Mouse (Mus musculus) testis, adult 2 months (tissue): ENCODE measurements around the gene Rbfox1. TPM values are rescaled to one million over a fixed set of nuclear protein-coding genes. Genes with fewer than 3 reads are reported as not detected.

Experiments
- H3K27ac ChIP-seq: fragments of 200-500 bp; 2 replicates; pipeline ENCODE4 v1.5.1; 2012; ENCODE audit warnings: low read depth, low read length; ENCODE audit not compliant: control insufficient read depth, insufficient read depth
- H3K27me3 ChIP-seq: fragments of 200-500 bp; 2 replicates; pipeline ENCODE4 v1.6.1; 2012; ENCODE audit warnings: mild to moderate bottlenecking, low read length, moderate library complexity; ENCODE audit not compliant: control insufficient read depth, insufficient read depth
- H3K36me3 ChIP-seq: fragments of 200-500 bp; 2 replicates; pipeline ENCODE4 v1.6.1; 2012; ENCODE audit warnings: mild to moderate bottlenecking, low read length; ENCODE audit not compliant: control insufficient read depth, insufficient read depth
- H3K4me1 ChIP-seq: fragments of 200-500 bp; 2 replicates; pipeline ENCODE4 v1.6.1; 2012; ENCODE audit warnings: low read length; ENCODE audit not compliant: control insufficient read depth, insufficient read depth
- H3K4me3 ChIP-seq: fragments of 200-500 bp; 2 replicates; pipeline ENCODE4 v1.5.1; 2012; ENCODE audit warnings: low read depth, mild to moderate bottlenecking, low read length, moderate library complexity, mixed read lengths; ENCODE audit not compliant: control insufficient read depth
- CTCF ChIP-seq: fragments of 200-500 bp; IDR thresholded peaks from 2 replicates; pipeline ENCODE4 v1.5.1; 2012; ENCODE audit warnings: low read depth, mild to moderate bottlenecking, inconsistent platforms, low read length, moderate library complexity; ENCODE audit not compliant: control insufficient read depth, insufficient read depth, insufficient replicate concordance
- POLR2A ChIP-seq: fragments of 200-500 bp; IDR thresholded peaks from 2 replicates; pipeline ENCODE4 v1.6.1; 2012; ENCODE audit warnings: low read depth, mild to moderate bottlenecking, inconsistent platforms, low read length, moderate library complexity; ENCODE audit not compliant: control insufficient read depth
- polyA plus RNA-seq: library from polyadenylated mRNA; depleted of rRNA; stranded (reverse); fragments of >200 nt; gene quantifications from 2 replicates; pipeline ENCODE4 v1.2.3, GENCODE M21; 2012

The Rbfox1 gene
- polyA plus RNA-seq, 1 experiment, result 0.23 TPM

DNA sequence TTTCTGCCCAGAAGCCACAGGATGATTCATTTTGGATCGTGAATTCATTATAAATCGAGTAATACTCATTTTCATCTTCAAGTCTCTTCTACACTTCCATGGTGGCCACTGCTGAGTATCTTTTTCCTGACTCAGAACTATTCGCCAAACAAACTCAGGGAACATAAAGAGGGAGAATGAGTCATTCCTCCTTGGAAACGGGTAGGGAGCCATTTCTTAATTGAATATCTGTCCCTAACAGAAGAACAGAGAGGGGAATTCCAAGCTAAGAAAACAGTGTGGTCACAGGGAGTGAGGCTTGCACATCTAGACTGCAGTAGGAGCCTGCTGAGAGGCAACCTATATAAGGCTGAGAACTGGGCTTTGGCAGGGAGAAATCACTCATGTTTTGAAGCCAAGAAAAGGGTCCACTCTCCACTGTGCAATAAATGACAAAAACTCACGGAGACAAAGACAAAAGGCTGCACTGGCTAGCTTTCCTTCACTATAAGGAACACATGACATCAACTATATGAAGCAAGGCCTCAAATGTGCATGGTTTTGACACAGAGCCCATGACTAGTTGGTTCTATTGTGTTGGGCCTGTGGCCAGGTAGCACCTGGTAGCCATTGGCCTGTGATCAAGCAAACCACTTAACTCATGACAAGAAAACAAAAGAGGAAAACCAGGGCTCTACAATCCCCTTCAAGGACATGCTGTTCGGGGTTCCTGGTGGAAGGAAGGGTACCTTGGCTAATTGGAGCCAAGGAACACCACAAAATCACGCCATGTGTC, 386.6 kb downstream of the Rbfox1 start:
- H3K4me1 ChIP-seq, result no peaks in the 10 kb centered on the region
- TF ChIP-seq CTCF (no peak), POLR2A (no peak)
- no peak overlapping the region for H3K27ac ChIP-seq
- no peaks in the 10 kb centered on the region for H3K36me3 ChIP-seq
- no peak overlapping the region for H3K4me3 ChIP-seq
- H3K27me3 ChIP-seq, result no peaks in the 10 kb centered on the region

DNA sequence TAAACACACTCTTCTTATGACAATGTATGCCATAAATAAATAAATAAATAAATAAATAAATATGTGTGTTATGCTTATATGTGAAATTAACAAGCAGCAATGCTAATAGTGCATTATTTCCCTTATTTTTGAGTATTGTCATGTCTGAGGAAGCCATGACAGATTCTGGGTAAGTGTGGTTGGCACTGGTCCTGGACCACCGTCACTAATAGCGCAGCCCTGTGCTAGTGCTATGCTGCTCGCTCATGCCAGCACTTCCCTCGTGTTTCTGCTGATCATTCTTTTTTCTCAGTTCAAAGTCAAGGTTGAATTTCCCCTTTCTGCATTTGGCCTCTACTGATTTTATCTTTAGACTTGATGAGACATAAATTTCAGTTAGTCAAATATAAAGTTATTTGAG, 398.3 kb downstream of the Rbfox1 start:
- H3K27ac ChIP-seq, result no peak overlapping the region

DNA sequence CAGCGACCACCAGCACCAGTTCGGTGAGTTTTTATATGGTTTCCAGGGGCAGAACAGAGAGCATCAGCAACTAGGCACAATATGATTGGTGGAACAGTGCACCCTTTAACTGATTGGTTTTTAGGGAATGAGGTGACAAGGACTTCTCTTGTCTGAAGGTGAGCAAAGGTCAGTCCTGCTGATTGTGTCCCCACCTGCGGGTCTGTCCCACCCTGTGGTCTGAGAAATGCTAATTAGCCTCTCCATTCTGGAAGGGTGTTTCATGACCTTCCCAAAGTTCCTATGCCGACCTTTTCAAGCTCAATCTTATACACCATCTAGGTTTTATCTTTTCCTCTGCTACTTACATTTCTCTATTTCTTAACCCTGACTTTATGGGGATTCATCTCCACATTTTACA, 399.2 kb downstream of the Rbfox1 start:
- H3K27ac ChIP-seq, result no peak overlapping the region
- H3K4me3 ChIP-seq, result no peak overlapping the region
- TF ChIP-seq POLR2A (no peak), CTCF (no peak)
- no peaks in the 10 kb centered on the region for H3K27me3 ChIP-seq
- no peaks in the 10 kb centered on the region for H3K36me3 ChIP-seq
- H3K4me1 ChIP-seq, result no peaks in the 10 kb centered on the region

More for the DNA sequence above, 398.3 kb downstream of the Rbfox1 start:
- no peak overlapping the region for H3K4me3 ChIP-seq
- no peaks in the 10 kb centered on the region for H3K27me3 ChIP-seq
- H3K4me1 ChIP-seq, result no peaks in the 10 kb centered on the region
- TF ChIP-seq POLR2A (no peak), CTCF (no peak)
- H3K36me3 ChIP-seq, result no peaks in the 10 kb centered on the region

DNA sequence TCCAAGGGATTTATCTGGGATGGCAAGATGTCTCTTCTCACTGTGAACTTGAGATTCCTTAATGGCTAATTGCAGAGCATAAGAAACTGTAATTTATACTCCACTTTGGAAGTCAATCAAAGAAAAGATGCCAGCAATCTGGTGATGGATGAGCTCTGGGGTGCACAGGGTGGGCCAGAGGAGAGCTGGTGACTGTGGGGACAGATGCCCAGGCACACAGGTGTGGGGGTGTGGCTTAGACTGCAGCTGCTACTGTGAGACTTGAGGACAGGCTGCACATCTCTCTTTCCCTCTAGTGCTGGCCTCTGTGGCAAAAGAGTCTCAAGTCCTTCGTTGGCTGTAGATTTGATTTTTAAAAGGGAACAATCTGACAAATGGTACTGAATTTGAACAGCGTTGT, 402.5 kb downstream of the Rbfox1 start:
- H3K27ac ChIP-seq, result no peak overlapping the region
- H3K4me1 ChIP-seq, result no peaks in the 10 kb centered on the region
- no peaks in the 10 kb centered on the region for H3K36me3 ChIP-seq
- TF ChIP-seq CTCF, result no peak
- TF ChIP-seq POLR2A, result no peak
- H3K27me3 ChIP-seq, result no peaks in the 10 kb centered on the region
- H3K4me3 ChIP-seq, result no peak overlapping the region

DNA sequence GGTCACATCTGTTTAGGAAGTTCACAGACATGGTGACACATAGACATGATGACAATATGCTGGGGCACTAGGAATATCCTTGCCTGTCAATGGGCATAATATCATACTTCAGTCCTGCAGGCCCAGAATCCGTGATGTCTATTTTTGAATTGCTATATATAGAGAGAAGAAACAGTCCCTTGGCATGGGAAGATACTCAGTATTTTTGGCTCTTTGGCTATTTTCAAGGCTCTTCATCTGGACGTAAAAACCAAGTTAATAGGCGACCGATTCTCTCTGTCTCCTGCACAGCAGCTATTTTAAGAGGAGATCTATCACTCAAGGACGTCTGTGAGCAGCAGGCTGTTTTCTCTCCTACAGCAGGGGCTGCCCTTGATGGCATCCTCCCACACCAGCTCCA, 415.0 kb downstream of the Rbfox1 start:
- no peaks in the 10 kb centered on the region for H3K27me3 ChIP-seq
- TF ChIP-seq POLR2A (no peak), CTCF (no peak)
- H3K36me3 ChIP-seq, result no peaks in the 10 kb centered on the region
- H3K4me3 ChIP-seq, result no peak overlapping the region
- no peaks in the 10 kb centered on the region for H3K4me1 ChIP-seq
- H3K27ac ChIP-seq, result no peak overlapping the region

DNA sequence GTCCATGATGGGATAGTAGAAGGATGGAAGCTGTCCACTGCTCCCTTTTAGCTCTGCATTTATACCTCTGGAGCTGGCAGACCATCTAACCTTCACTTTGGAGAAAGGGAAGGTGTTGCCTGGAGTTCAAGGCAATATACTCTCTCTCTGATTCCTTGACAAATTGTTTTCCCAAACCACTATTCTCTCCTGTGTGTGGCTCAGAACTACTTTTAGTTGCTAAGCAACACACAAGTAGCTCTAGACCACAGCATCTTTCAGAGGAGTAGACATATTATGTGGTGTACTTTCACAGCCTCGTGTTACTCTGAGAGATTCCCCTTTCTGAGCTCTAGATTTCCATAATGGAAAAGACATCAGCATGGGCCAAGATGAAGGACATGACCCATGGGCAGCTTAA, 417.9 kb downstream of the Rbfox1 start:
- H3K4me3 ChIP-seq, result no peak overlapping the region
- TF ChIP-seq CTCF (no peak), POLR2A (no peak)
- no peak overlapping the region for H3K27ac ChIP-seq
- H3K27me3 ChIP-seq, result no peaks in the 10 kb centered on the region
- no peaks in the 10 kb centered on the region for H3K4me1 ChIP-seq
- no peaks in the 10 kb centered on the region for H3K36me3 ChIP-seq

DNA sequence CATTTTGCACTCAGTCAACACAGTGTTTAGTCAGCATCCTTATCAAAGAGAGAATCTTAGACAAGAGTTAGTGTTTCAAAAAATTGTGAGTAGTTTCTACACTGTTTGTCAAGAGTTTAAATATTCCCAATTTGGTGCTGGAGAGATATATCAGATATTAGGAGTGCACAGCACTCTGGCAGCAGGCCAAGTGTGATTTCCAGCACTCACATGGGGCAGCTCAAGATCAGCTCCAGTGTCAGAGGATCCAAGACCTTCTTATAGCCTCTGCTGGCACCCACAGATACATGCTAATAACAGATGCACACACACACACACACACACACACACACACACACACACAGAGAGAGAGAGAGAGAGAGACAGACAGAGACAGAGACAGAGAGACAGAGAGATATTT, 424.8 kb downstream of the Rbfox1 start:
- H3K27ac ChIP-seq, result no peak overlapping the region
- H3K4me3 ChIP-seq, result no peak overlapping the region
- no peaks in the 10 kb centered on the region for H3K27me3 ChIP-seq
- TF ChIP-seq CTCF, result no peak
- TF ChIP-seq POLR2A, result no peak
- H3K4me1 ChIP-seq, result no peaks in the 10 kb centered on the region
- H3K36me3 ChIP-seq, result no peaks in the 10 kb centered on the region
